Mouse (Mus musculus): ENCODE results near the gene Phldb1.

GRCm38 (mm10) chr9:44735886-44736285, 888 bp upstream of the Phldb1 start:
- no peak for TF ChIP-seq POLR2A (IDR thresholded peaks at IDR 0.05; ENCODE audit: control insufficient read depth in 1 of 2, insufficient read depth in 1 of 2, low read depth in 1 of 2, low read length in 2 of 2, poor library complexity in 1 of 2)
- no peak for TF ChIP-seq CTCF (IDR thresholded peaks at IDR 0.05 in 2 of 3, conservative IDR thresholded peaks at IDR 0.05 in 1 of 3; ENCODE audit: control insufficient read depth in 1 of 3, insufficient read depth in 1 of 3, low read depth in 2 of 3, low read length in 3 of 3, poor library complexity in 1 of 3, severe bottlenecking in 1 of 3)
- no peak for TF ChIP-seq HCFC1 (IDR thresholded peaks at IDR 0.05; ENCODE audit: low read depth, low read length)
- no peak for TF ChIP-seq MYC (IDR thresholded peaks at IDR 0.05; ENCODE audit: low read depth, low read length)
- TF ChIP-seq GABPA (IDR thresholded peaks at IDR 0.05; ENCODE audit: low read depth, low read length): no peak
- no peak for TF ChIP-seq USF2 (IDR thresholded peaks at IDR 0.05; ENCODE audit: borderline replicate concordance in 1 of 2, insufficient read depth in 1 of 2, low read depth in 1 of 2, low read length in 2 of 2)
- TF ChIP-seq SIN3A (IDR thresholded peaks at IDR 0.05; ENCODE audit: low read length): no peak
- no peak for TF ChIP-seq ELF1 (IDR thresholded peaks at IDR 0.05; ENCODE audit: low read depth, low read length)
- no peak for TF ChIP-seq MYB (IDR thresholded peaks at IDR 0.05; ENCODE audit: low read depth, low read length)
- TF ChIP-seq TBP (IDR thresholded peaks at IDR 0.05; ENCODE audit: low read depth, low read length): no peak
